Mouse (Mus musculus) embryonic fibroblast, embryonic 13.5 days (primary cell): ENCODE data around the gene Retsat.

Experiments used
- CTCF ChIP-seq: IDR thresholded peaks from 2 replicates; pipeline ENCODE4 v1.5.1; 2011; ENCODE audit warnings: mild to moderate bottlenecking, control low read depth, low read length, moderate library complexity, borderline replicate concordance; ENCODE audit not compliant: insufficient read depth
- POLR2A ChIP-seq: IDR thresholded peaks from 2 replicates; pipeline ENCODE4 v1.6.1; 2011; ENCODE audit warnings: low read depth, mild to moderate bottlenecking, control low read depth, low read length, moderate library complexity

DNA sequence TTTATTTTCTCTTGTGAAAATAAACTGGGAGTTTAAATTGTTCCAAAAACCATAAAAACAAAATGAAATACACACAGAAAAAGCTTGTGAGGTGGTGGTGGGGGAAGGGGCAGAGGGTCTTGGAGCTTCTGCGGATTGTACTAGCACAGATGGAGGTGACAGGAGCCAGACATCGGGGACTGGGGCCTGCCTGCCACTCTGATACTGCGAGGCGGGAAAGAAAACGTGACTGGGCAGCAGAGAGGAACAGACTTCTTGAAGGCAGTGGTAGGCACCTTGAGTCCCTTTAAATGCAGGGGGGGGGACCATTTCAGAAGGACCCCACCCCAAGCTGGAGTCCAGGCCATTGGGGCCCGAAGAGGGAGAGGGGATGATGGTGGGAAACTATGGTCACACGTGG is 28.1 kb downstream of the Retsat start:
- TF ChIP-seq CTCF (no peak), POLR2A (no peak)
